Mouse (Mus musculus) right cerebral cortex, postnatal 14 days (tissue): ENCODE data around the gene Arl4a.
A peak's percentile ranks its signal among the peaks of the same experiment; 100 is the strongest.

ENCODE experiments used
- DNase-seq: peaks from one replicate; pipeline ENCODE4 v3.0.0; 2022

Arl4a gene

GRCm38 (mm10) chr12:39956396-39956795 is 81.4 kb downstream of the Arl4a start:
- DNase-seq = peak; percentile 40
